Mouse (Mus musculus): ENCODE data around the gene Pik3ip1.

- TF ChIP-seq CTCF (IDR thresholded peaks at IDR 0.05) (peak; percentile 46), EP300 (IDR thresholded peaks at IDR 0.05) (no peak)
Observed at GRCm38 (mm10) chr11:3352990-3353585, 22.9 kb downstream of the Pik3ip1 start.

Data from lung, postnatal 0 days (tissue).